Mouse (Mus musculus): ENCODE data around the gene Cacna1g.
"Not testable (repeated sequence)": the region's sequence is repeated elsewhere in the genome, so short reads cannot be mapped to it uniquely, and the experiment has no call there.

Gene Cacna1g

DNA sequence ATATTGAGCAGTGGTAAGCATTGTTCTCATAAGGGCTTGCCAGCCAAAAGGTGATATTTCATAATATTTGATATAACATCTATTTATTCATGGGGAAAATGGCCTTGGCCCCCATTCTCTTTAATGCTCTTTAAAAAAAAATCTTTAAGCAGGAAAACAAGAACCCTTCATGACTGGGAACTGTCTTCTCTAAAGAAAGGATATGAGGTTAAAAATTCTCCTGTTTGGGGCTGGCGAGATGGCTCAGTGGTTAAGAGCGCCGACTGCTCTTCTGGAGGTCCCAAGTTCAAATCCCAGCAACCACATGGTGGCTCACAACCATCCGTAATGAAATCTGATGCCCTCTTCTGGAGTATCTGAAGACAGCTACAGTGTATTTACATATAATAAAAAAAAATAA lies 72.0 kb downstream of the Cacna1g start:
- DNase-seq, result not testable (repeated sequence)

- no peak for DNase-seq
Observed at GRCm38 (mm10) chr11:94400996-94401395, 73.0 kb downstream of the Cacna1g start.

- DNase-seq, result no peak
Observed at GRCm38 (mm10) chr11:94394107-94394506, 79.9 kb downstream of the Cacna1g start.

- not testable (repeated sequence) for DNase-seq
Observed at GRCm38 (mm10) chr11:94393490-94393889, 80.5 kb downstream of the Cacna1g start.

DNA sequence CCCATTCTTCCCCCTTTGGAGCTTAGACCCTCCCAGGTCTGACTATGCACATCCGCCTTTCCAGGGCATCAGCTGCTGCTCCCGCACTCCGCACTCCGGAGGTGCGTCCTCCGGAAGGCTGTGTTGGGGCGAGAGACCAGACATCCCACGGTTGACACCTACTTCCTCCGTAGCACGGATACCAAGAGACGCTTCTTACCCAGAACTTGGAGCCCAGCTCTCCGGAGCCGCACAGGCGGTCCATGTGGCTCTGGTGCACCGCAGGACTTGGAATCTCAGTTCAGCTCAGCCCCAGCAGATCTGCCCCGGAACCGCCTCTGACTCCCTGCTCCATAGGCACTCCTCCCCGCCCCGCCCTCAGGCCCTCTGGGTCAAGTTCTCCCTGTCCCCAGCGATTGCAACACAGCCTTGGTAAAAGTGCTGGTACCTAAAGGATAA lies 81.3 kb downstream of the Cacna1g start, which contains the start of gene Abcc3:
Gene Abcc3 (minus strand): TSS at position 326 of the 438 bp plus-strand sequence.
- DNase-seq, result peak; percentile 76 to 89

DNA sequence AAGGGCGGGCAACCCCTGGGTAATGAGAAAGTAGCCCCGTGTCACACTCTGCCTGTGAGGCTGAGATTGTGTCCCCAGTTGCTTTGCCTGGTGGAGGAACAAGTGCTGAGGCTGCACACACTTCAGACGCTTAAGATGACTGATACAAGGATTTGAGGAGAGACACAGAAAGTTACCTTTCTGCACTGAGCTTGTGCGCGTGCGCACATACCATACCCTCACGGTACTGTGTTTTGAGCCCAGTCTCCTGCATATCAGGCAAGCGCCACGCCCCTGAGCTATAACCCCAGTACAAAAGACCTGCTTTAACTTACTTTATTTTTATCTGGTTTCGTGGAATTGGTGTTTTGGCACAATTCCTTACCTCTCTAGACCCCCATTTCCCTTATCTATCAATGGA lies 82.3 kb downstream of the Cacna1g start:
- no peak for DNase-seq

- DNase-seq, result no peak
Observed at GRCm38 (mm10) chr11:94390825-94391224, 83.2 kb downstream of the Cacna1g start.

GRCm38 (mm10) chr11:94389724-94390396 lies 84.1 kb downstream of the Cacna1g start:
- no peak for DNase-seq

GRCm38 (mm10) chr11:94389021-94389420 lies 85.0 kb downstream of the Cacna1g start:
- no peak for DNase-seq

DNA sequence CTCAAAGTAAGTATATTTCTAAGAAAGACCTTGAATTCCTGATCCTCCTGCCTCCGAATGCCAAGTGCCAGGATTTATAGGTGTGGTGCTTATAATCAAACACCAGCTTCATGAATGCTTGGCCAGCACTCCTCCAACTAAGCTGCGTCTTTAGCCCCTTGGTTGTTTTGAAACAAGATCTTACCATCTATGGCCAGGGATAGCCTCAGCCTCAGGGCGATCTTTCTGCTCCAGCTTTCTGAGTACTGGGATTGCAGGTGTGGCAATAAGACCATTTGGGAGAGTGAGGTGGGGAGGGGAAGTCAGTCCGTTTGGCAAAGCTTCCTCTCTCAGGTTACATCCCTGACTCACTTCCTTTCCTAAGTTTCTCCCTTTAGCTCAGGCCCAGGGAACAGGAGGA lies 86.2 kb downstream of the Cacna1g start:
- no peak for DNase-seq

- DNase-seq, result peak; percentile 66 to 77
Observed at GRCm38 (mm10) chr11:94385977-94386771, 87.8 kb downstream of the Cacna1g start.

GRCm38 (mm10) chr11:94379736-94380135 lies 94.3 kb downstream of the Cacna1g start:
- no peak for DNase-seq

DNA sequence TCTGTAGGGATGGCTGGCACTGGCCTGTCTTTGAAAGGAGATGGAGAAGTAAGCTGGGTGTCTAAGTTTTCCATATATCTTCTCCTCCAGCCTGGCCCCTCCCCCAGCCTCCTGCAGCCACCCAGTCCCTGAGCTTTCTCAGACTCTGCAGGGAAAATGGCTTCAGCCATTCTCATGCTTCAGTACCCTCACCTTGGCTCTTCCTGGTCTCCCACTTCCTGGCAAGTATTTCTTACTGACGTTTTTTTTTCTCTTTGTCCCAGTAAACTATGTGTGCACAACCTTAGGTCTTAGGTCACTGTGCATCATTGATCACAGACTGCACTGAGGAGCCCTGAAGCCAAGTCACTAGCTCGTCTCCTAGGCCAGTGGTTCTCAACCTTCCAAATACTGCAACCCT lies 94.9 kb downstream of the Cacna1g start:
- peak; percentile 27 to 56 for DNase-seq

GRCm38 (mm10) chr11:94374276-94374948 lies 99.6 kb downstream of the Cacna1g start:
- no peak for DNase-seq

GRCm38 (mm10) chr11:94370809-94371208 lies 103.2 kb downstream of the Cacna1g start:
- DNase-seq, result peak in 1 of 2 experiments; percentile 13

DNA sequence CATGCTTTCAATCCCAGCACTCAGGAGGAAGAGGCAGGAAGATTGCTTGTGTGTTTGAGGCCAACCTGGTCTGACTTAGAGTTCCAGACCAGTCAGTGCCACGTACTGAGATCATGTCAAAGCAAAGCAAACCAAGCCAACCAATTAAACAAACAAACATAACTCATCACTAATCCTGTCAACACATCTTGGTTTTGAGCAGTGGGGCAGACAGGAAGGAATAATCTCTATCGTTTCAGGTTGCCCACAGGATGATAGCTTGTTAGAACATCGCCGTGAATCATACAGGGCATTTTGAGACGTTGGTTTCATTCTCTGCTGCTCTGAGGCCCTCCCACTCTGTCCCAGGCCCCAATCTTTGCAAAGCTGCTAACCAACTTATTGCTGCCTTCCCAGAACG lies 104.0 kb downstream of the Cacna1g start:
- no peak for DNase-seq

- no peak for DNase-seq
Observed at GRCm38 (mm10) chr11:94365340-94365739, 108.7 kb downstream of the Cacna1g start.

DNA sequence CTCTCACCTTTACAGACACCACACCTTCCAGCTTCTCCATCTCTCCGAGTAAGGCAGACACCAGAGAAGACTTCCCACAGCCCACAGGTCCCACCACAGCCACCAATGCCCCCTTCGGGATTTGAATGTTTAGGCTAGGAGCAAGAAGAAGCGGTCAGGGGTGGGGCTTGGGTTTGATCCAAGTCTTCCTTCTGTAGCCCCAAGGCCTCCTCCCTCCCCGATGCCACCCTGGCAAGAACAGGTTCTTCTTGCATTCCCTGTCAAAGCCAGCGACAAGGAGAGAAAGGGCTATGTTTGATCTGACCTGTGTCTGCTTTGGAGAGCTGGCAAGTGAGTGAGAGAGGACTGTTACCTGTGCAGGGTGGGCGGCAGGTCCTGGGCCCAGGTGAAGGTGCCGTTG lies 110.3 kb downstream of the Cacna1g start:
- DNase-seq, result peak in 1 of 2 experiments; percentile 22

DNA sequence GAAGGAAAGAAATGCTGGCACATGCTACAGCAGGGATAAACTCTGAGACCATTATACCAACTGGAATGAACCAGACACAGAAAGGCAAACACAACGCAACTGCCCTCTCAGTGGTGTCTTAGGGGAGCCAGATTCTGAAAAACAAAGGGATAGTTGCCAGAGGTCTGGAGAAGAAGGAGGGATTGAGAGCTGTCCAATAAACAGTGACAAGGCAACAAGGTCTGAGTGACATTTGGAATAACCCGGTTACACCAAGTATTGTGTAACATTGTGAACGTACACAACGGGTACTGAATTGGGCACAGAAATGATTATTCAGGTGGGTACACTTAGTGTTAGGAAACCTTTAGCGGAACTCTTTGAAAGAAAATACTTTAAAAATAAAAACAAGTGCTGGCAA lies 111.9 kb downstream of the Cacna1g start:
- DNase-seq, result no peak

DNA sequence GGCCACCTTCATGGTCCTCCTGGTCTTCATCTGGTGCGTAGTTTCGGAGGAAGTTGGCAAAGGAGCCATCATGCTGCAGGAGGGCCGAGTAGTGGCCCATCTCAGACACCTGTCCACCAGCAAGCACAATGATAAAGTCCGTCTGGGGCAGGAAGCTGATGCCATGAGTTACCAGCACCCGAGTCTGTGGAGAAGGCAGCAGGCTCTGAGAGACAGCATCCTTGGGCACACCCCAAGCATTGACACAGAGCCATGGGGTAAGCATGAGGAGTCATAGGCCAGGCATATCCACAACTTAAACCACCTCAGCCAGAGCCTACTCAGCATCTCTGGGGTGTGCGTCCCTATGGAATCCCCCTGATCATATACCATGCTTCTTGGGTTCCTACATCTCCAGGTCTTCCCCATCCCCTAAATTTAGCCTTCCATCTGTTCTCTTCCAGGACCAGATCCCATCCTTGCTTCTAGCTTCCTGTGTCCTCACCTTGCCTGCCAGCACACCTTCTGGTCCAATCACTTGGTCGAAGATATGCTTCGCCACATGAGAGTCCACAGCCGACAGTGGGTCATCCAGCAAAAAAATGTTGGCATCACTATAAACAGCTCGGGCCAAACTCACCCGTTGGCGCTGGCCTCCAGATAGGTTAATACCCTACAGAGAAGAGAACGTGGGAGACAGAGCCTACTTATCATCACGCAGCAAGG lies 112.7 kb downstream of the Cacna1g start:
- DNase-seq, result no peak

DNA sequence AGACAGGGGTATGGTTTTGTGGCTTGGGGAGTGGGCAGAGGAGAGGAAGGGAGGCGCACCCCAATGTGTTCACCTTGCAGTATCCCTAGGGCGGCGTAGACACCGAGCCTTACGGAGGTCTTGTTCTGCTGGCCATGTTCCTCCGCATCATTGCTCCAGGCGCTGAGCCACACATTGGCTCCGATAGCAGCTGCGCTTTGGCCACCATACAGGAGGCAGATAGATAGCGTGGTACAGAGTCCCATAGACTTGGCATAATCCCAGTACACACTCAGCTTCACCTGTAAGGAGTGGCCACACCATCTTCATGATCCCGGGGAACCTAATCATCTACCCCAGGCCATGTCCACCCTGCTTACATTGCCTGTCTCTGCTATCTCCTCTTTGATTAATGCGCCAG lies 114.8 kb downstream of the Cacna1g start:
- DNase-seq, result peak in 1 of 2 experiments; percentile 31
